In genomic region chr2:91018061-91018788, GRCm38 (mm10) we compare ENCODE assay signal across 10 mouse cellular contexts. TPM values are rescaled to one million over a fixed set of nuclear protein-coding genes. Genes with fewer than 3 reads are reported as not detected.
DNase-seq lines count a peak whose midpoint lies in the region; ATAC-seq and TF ChIP-seq lines count a peak whose summit lies in the region.
"Had no signal": no experiment of that assay in that cellular context is flagged by ENCODE, and none has a peak within 500 bp of the region (broad histone marks: within the 10 kb centered on the region; RNA-seq: fewer than 3 reads in every experiment).

No protein-coding gene starts in this region.

- ATAC-seq in intestine, postnatal 0 days: no peak
- ATAC-seq in intestine, embryonic 15.5 days: no peak
- no peak for ATAC-seq in liver, postnatal 0 days
- ATAC-seq: Patski had no signal

- DNase-seq in brain, adult 2 months (ENCODE audit: low read depth, low spot score): peak; percentile 73
- DNase-seq in heart, embryonic 10.5 days (ENCODE audit: low spot score): peak; percentile 51
- no peak for DNase-seq in thymus, adult 2 months
- DNase-seq in urinary bladder, postnatal 4 days (ENCODE audit: low spot score in 2 of 2): no peak
- DNase-seq in liver, postnatal 0 days: no peak

- peaks cover 54% of the 10 kb centered on the region for H3K36me3 ChIP-seq in intestine, postnatal 0 days (ENCODE audit: control insufficient read depth, insufficient read depth)
- peaks cover 32% of the 10 kb centered on the region for H3K36me3 ChIP-seq in intestine, embryonic 15.5 days
- peaks cover 35% of the 10 kb centered on the region for H3K36me3 ChIP-seq in ES-Bruce4 (ENCODE audit: control insufficient read depth, insufficient read depth, low read length, poor library complexity, severe bottlenecking)
- peaks cover 68% of the 10 kb centered on the region for H3K36me3 ChIP-seq in heart, embryonic 10.5 days
- peaks cover 40% of the 10 kb centered on the region for H3K36me3 ChIP-seq in thymus, adult 2 months (ENCODE audit: control insufficient read depth, insufficient read depth, low read length)
- H3K36me3 ChIP-seq in liver, postnatal 0 days (replicated peaks; ENCODE audit: insufficient read depth, low read length): peaks cover 45% of the 10 kb centered on the region

- H3K4me1 ChIP-seq in intestine, postnatal 0 days (replicated peaks; ENCODE audit: control insufficient read depth, insufficient read depth, low read length): no peaks in the 10 kb centered on the region
- H3K4me1 ChIP-seq in intestine, embryonic 15.5 days (replicated peaks): no peaks in the 10 kb centered on the region
- peaks cover 2% of the 10 kb centered on the region for H3K4me1 ChIP-seq in ES-Bruce4 (ENCODE audit: control insufficient read depth, insufficient read depth, low read length)
- H3K4me1 ChIP-seq in heart, embryonic 10.5 days: peaks cover 3% of the 10 kb centered on the region; the same call in 1 of the 2 replicates
- H3K4me1 ChIP-seq in thymus, adult 2 months (replicated peaks; ENCODE audit: control insufficient read depth, insufficient read depth, low read length): no peaks in the 10 kb centered on the region
- H3K4me1 ChIP-seq in liver, postnatal 0 days (ENCODE audit: insufficient read depth): no peaks in the 10 kb centered on the region

- no peaks in the 10 kb centered on the region for H3K27me3 ChIP-seq in intestine, postnatal 0 days (replicated peaks; ENCODE audit: control insufficient read depth, insufficient read depth, low read length)
- H3K27me3 ChIP-seq in intestine, embryonic 15.5 days (replicated peaks): no peaks in the 10 kb centered on the region
- H3K27me3 ChIP-seq in ES-Bruce4 (ENCODE audit: control insufficient read depth, insufficient read depth, low read length, poor library complexity, severe bottlenecking): no peaks in the 10 kb centered on the region
- H3K27me3 ChIP-seq in heart, embryonic 10.5 days (ENCODE audit: insufficient read depth, poor library complexity, severe bottlenecking): no peaks in the 10 kb centered on the region
- H3K27me3 ChIP-seq in thymus, adult 2 months (ENCODE audit: control insufficient read depth, insufficient read depth, low read length): no peaks in the 10 kb centered on the region
- H3K27me3 ChIP-seq in liver, postnatal 0 days (ENCODE audit: insufficient read depth, low read length): no peaks in the 10 kb centered on the region
- H3K27me3 ChIP-seq: liver, embryonic 15.5 days; Patski had no signal

- 89% methylated on average over 8 of the region's 8 CpGs for WGBS in intestine, postnatal 0 days
- WGBS in intestine, embryonic 15.5 days: 90% methylated on average over 8 of the region's 8 CpGs
- 90% methylated on average over 8 of the region's 8 CpGs for WGBS in heart, embryonic 10.5 days
- 91% methylated on average over 8 of the region's 8 CpGs for WGBS in thymus, adult 2 months
- WGBS in liver, postnatal 0 days (ENCODE audit: insufficient replicate concordance): 89% methylated on average over 8 of the region's 8 CpGs

- TF ChIP-seq EP300 in ES-Bruce4 (IDR thresholded peaks at IDR 0.05; ENCODE audit: insufficient read depth, low read depth, low read length): no peak
- TF ChIP-seq EP300 in liver, postnatal 0 days (IDR thresholded peaks at IDR 0.05; ENCODE audit: low read depth): no peak

- H3K9me3 ChIP-seq in intestine, postnatal 0 days (ENCODE audit: control insufficient read depth): no peaks in the 10 kb centered on the region
- no peaks in the 10 kb centered on the region for H3K9me3 ChIP-seq in intestine, embryonic 15.5 days
- H3K9me3 ChIP-seq in ES-Bruce4 (replicated peaks; ENCODE audit: control insufficient read depth, insufficient read depth, low read length, poor library complexity, severe bottlenecking): no peaks in the 10 kb centered on the region
- no peaks in the 10 kb centered on the region for H3K9me3 ChIP-seq in heart, embryonic 10.5 days
- no peaks in the 10 kb centered on the region for H3K9me3 ChIP-seq in liver, postnatal 0 days (ENCODE audit: low read length)
- H3K9me3 ChIP-seq: liver, embryonic 15.5 days had no signal

- H3K9ac ChIP-seq in intestine, postnatal 0 days (ENCODE audit: low read depth, low read length): no peak overlapping the region
- H3K9ac ChIP-seq in intestine, embryonic 15.5 days: no peak overlapping the region
- no peak overlapping the region for H3K9ac ChIP-seq in ES-Bruce4 (ENCODE audit: low read depth, poor library complexity, severe bottlenecking)
- no peak overlapping the region for H3K9ac ChIP-seq in liver, postnatal 0 days (replicated peaks)
- H3K9ac ChIP-seq: liver, embryonic 15.5 days had no signal

- TF ChIP-seq POLR2A in ES-Bruce4 (IDR thresholded peaks at IDR 0.05; ENCODE audit: insufficient read depth, low read length): no peak
- no peak for TF ChIP-seq POLR2A in thymus, adult 2 months (IDR thresholded peaks at IDR 0.05; ENCODE audit: control insufficient read depth, extremely low read depth, insufficient read depth, low read length, poor library complexity)

- H3K4me3 ChIP-seq in intestine, postnatal 0 days (ENCODE audit: low read depth, low read length): no peak overlapping the region
- H3K4me3 ChIP-seq in intestine, embryonic 15.5 days (replicated peaks): no peak overlapping the region
- H3K4me3 ChIP-seq in ES-Bruce4 (ENCODE audit: low read depth, low read length): no peak overlapping the region
- H3K4me3 ChIP-seq in heart, embryonic 10.5 days: no peak overlapping the region
- H3K4me3 ChIP-seq in thymus, adult 2 months (ENCODE audit: control insufficient read depth, insufficient read depth, low read length): no peak overlapping the region
- H3K4me3 ChIP-seq in liver, postnatal 0 days (ENCODE audit: low read depth, low read length): no peak overlapping the region
- H3K4me3 ChIP-seq: liver, embryonic 15.5 days had no signal

- TF ChIP-seq CTCF in intestine, postnatal 0 days (IDR thresholded peaks at IDR 0.05; ENCODE audit: low read depth): peak; percentile 18; the same call in 1 of the 2 replicates
- TF ChIP-seq CTCF in ES-Bruce4 (IDR thresholded peaks at IDR 0.05; ENCODE audit: low read depth, low read length): peak; percentile 37
- TF ChIP-seq CTCF in thymus, adult 2 months (IDR thresholded peaks at IDR 0.05; ENCODE audit: borderline replicate concordance, control insufficient read depth, extremely low read depth, insufficient read depth, low read length, poor library complexity): no peak
- no peak for TF ChIP-seq CTCF in liver, postnatal 0 days (IDR thresholded peaks at IDR 0.05; ENCODE audit: low read depth)

- H3K27ac ChIP-seq in intestine, postnatal 0 days (ENCODE audit: low read depth, low read length): no peak overlapping the region
- no peak overlapping the region for H3K27ac ChIP-seq in intestine, embryonic 15.5 days
- H3K27ac ChIP-seq in ES-Bruce4 (ENCODE audit: insufficient read depth, low read length): no peak overlapping the region
- no peak overlapping the region for H3K27ac ChIP-seq in heart, embryonic 10.5 days
- no peak overlapping the region for H3K27ac ChIP-seq in thymus, adult 2 months (ENCODE audit: control insufficient read depth, insufficient read depth, low read length)
- H3K27ac ChIP-seq in liver, postnatal 0 days (ENCODE audit: low read depth): no peak overlapping the region
- H3K27ac ChIP-seq: liver, embryonic 15.5 days had no signal

- H3K4me2 ChIP-seq in intestine, postnatal 0 days (replicated peaks; ENCODE audit: low read depth): no peak overlapping the region
- H3K4me2 ChIP-seq in intestine, embryonic 15.5 days (replicated peaks): no peak overlapping the region
- H3K4me2 ChIP-seq in liver, postnatal 0 days (ENCODE audit: low read depth, low read length): no peak overlapping the region
- H3K4me2 ChIP-seq: liver, embryonic 15.5 days had no signal

RNA-seq across cellular contexts. Expression of gene Rapsn, which starts 17.2 kb away (rescaled TPM):
- polyA plus RNA-seq in intestine, postnatal 0 days (2015; fragmentation: Nextera tagmentation; extraction: Ambion mirVana): 0.50 and 0.55 TPM in 2 replicates
- polyA plus RNA-seq in intestine, embryonic 15.5 days (2015; fragmentation: Nextera tagmentation; extraction: Ambion mirVana): 1.2 and 1.5 TPM in 2 replicates
- polyA plus RNA-seq in ES-Bruce4 (2011; ENCODE audit: insufficient read depth, insufficient read length, low read depth, missing spikeins): 0.42 TPM in 1 of 2 replicates, not detected in the other
- polyA plus RNA-seq in heart, embryonic 10.5 days (2016; fragmentation: Nextera tagmentation; extraction: Ambion mirVana): 6.6 and 13.8 TPM in 2 replicates
- polyA plus RNA-seq in thymus, adult 2 months (2012; rRNA removed): 9.0 and 10.1 TPM in 2 replicates
- polyA plus RNA-seq in liver, postnatal 0 days (2015; fragmentation: Nextera tagmentation; extraction: Ambion mirVana): 1.6 and 1.8 TPM in 2 replicates

RNA-seq across cellular contexts. Expression of gene Psmc3, which starts 35.6 kb away (rescaled TPM):
- 155 and 163 TPM in 2 replicates for polyA plus RNA-seq in intestine, postnatal 0 days (2015; fragmentation: Nextera tagmentation; extraction: Ambion mirVana)
- 232 and 236 TPM in 2 replicates for polyA plus RNA-seq in intestine, embryonic 15.5 days (2015; fragmentation: Nextera tagmentation; extraction: Ambion mirVana)
- 183 and 203 TPM in 2 replicates for polyA plus RNA-seq in ES-Bruce4 (2011; ENCODE audit: insufficient read depth, insufficient read length, low read depth, missing spikeins)
- 315 and 334 TPM in 2 replicates for polyA plus RNA-seq in heart, embryonic 10.5 days (2016; fragmentation: Nextera tagmentation; extraction: Ambion mirVana)
- polyA plus RNA-seq in thymus, adult 2 months (2012; rRNA removed): 103 and 114 TPM in 2 replicates
- 109 and 112 TPM in 2 replicates for polyA plus RNA-seq in liver, postnatal 0 days (2015; fragmentation: Nextera tagmentation; extraction: Ambion mirVana)

RNA-seq across cellular contexts. Expression of gene Slc39a13, which starts 52.0 kb away (rescaled TPM):
- polyA plus RNA-seq in intestine, postnatal 0 days (2015; fragmentation: Nextera tagmentation; extraction: Ambion mirVana): 12.6 and 15.0 TPM in 2 replicates
- 26.5 and 32.4 TPM in 2 replicates for polyA plus RNA-seq in intestine, embryonic 15.5 days (2015; fragmentation: Nextera tagmentation; extraction: Ambion mirVana)
- 9.2 and 14.1 TPM in 2 replicates for polyA plus RNA-seq in ES-Bruce4 (2011; ENCODE audit: insufficient read depth, insufficient read length, low read depth, missing spikeins)
- 32.6 and 37.5 TPM in 2 replicates for polyA plus RNA-seq in heart, embryonic 10.5 days (2016; fragmentation: Nextera tagmentation; extraction: Ambion mirVana)
- 45.8 and 59.0 TPM in 2 replicates for polyA plus RNA-seq in thymus, adult 2 months (2012; rRNA removed)
- 7.2 TPM in 2 replicates for polyA plus RNA-seq in liver, postnatal 0 days (2015; fragmentation: Nextera tagmentation; extraction: Ambion mirVana)

Comparison
In these comparisons a context has a peak if more than half of its experiments do, and no peak if none do; other contexts are left out.
1. CTCF ChIP-seq: peak in intestine, postnatal 0 days (single experiment) and ES-Bruce4 (single experiment); none in thymus, adult 2 months (single experiment) and liver, postnatal 0 days (single experiment).
2. DNase-seq: peak in brain, adult 2 months (single experiment) and heart, embryonic 10.5 days (single experiment); none in thymus, adult 2 months (single experiment), urinary bladder, postnatal 4 days (0 of 2) and liver, postnatal 0 days (single experiment).